Mouse (Mus musculus) embryonic facial prominence, embryonic 15.5 days (tissue): ENCODE data around the gene Krtap4-7. TPM values are rescaled to one million over a fixed set of nuclear protein-coding genes. Genes with fewer than 3 reads are reported as not detected.
A peak's percentile ranks its signal among the peaks of the same experiment; 100 is the strongest.
"Not testable (repeated sequence)": the region's sequence is repeated elsewhere in the genome, so short reads cannot be mapped to it uniquely, and the experiment has no call there.

ENCODE experiments used
- ATAC-seq: fragments of 200-750 bp; cut with Nextera tagmentation; 2 replicates; pipeline ENCODE4 v1.8.0; 2017; ENCODE audit warnings: low read depth, moderate TSS enrichment; ENCODE audit not compliant: insufficient number of reproducible peaks, low FRiP score, low TSS enrichment
- H3K27ac ChIP-seq: fragments of 300-500 bp; sonication (generic); replicated peaks from 2 replicates; pipeline ENCODE4 v1.5.1; 2015; ENCODE audit warnings: mild to moderate bottlenecking, inconsistent platforms
- H3K27me3 ChIP-seq: fragments of 300-500 bp; sonication (generic); 2 replicates; pipeline ENCODE4 v1.6.1; 2015; ENCODE audit warnings: inconsistent platforms
- H3K36me3 ChIP-seq: fragments of 300-500 bp; sonication (generic); 2 replicates; pipeline ENCODE4 v1.6.1; 2015; ENCODE audit warnings: mild to moderate bottlenecking, inconsistent platforms
- H3K4me1 ChIP-seq: fragments of 300-500 bp; sonication (generic); 2 replicates; pipeline ENCODE4 v1.6.1; 2015; ENCODE audit warnings: inconsistent platforms
- H3K4me2 ChIP-seq: fragments of 300-500 bp; sonication (generic); replicated peaks from 2 replicates; pipeline ENCODE4 v1.6.1; 2015; ENCODE audit warnings: mild to moderate bottlenecking, inconsistent platforms
- H3K4me3 ChIP-seq: fragments of 300-500 bp; sonication (generic); replicated peaks from 2 replicates; pipeline ENCODE4 v1.5.1; 2015; ENCODE audit warnings: mild to moderate bottlenecking, inconsistent platforms
- H3K9ac ChIP-seq: fragments of 300-500 bp; sonication (generic); 2 replicates; pipeline ENCODE4 v1.6.1; 2015; ENCODE audit warnings: inconsistent platforms
- H3K9me3 ChIP-seq: fragments of 300-500 bp; sonication (generic); replicated peaks from 2 replicates; pipeline ENCODE4 v1.6.1; 2016; ENCODE audit warnings: inconsistent platforms
- WGBS: fragments of 180-500 bp; shearing (Covaris S2); methylation state at CpG from one replicate; pipeline ENCODE4 v1.1.7; 2015; 5-methylcytosine and 5-hydroxymethylcytosine counted together
- polyA plus RNA-seq: library from polyadenylated mRNA; unstranded; fragments of >200 nt; fragmentation: Nextera tagmentation; extraction: Ambion mirVana; gene quantifications from 2 replicates; pipeline ENCODE4 v1.2.1, GENCODE M21; 2015

The Krtap4-7 gene
- polyA plus RNA-seq, 1 experiment from 2014 or later: 2.0 TPM

- Histone ChIP-seq H3K9me3 (no peaks in the 10 kb centered on the region), H3K36me3 (no peaks in the 10 kb centered on the region), H3K9ac (no peak overlapping the region), H3K27me3 (no peaks in the 10 kb centered on the region), H3K27ac (no peak overlapping the region), H3K4me2 (no peak overlapping the region), H3K4me1 (no peaks in the 10 kb centered on the region), H3K4me3 (no peak overlapping the region)
- 10% methylated on average over 1 of the region's 1 CpGs for whole genome bisulfite sequencing
- ATAC-seq: no peak
Observed at GRCm38 (mm10) chr11:99640926-99641325, 3.0 kb downstream of the Krtap4-7 start.

DNA sequence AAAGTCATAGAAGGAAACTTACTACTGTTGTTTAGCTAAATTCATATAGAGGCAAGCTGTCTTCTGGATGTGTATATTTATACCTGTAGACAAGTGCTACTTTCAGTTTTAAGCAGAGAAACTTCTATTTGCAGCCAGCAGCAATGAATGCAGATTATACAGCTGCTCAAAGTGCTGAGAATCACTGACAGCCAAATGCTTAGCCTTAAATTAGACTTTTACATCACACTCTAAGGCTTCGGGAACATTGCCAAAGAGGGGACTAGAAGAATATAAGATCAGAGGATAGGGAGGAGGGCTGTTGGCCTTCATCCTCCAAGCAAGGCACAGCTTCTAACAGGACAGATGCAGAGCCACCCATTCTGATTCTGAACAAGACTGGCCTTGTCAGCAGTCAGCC is 6.8 kb downstream of the Krtap4-7 start:
- H3K27ac ChIP-seq: no peak overlapping the region
- 57% methylated on average over 1 of the region's 1 CpGs for WGBS

DNA sequence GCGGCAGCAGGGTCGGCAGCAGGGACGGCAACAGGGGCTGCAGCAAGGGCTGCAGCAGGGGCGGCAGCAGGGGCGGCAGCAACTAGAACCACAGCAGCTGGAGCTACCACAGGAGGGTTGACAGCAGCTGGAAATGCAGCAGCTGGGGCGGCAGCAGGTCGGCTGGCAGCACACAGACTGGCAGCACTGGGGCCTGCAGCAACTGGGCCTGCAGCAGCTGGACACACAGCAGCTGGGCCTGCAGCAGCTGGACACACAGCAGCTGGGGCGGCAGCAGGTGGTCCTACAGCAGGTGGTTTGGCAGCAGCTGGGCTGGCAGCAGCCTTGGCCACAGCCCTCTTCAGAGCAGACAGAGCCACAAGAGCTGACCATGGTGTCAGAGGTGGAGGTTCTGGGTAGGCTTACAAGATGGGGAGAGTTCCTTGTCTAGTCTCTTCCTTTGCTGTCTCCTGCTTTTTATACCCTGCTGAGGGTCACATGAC is 9.2 kb downstream of the Krtap4-7 start, which contains the start of gene Krtap4-2:
TSS of gene Krtap4-2 (minus strand) at position 432 of the 482 bp plus-strand sequence.
- WGBS: 18% methylated on average over 8 of the region's 8 CpGs
- Histone ChIP-seq H3K4me1 (peaks cover 3% of the 10 kb centered on the region; the same call in 1 of the 2 replicates), H3K4me2 (0 out of 2 replicates have a peak within 1 kb of the TSS, but pooled peaks have one; percentile 15), H3K9me3 (no peaks in the 10 kb centered on the region), H3K9ac (no peak within 1 kb of the TSS), H3K27me3 (no peaks in the 10 kb centered on the region), H3K36me3 (no peaks in the 10 kb centered on the region), H3K4me3 (no peak within 1 kb of the TSS), H3K27ac (0 out of 2 replicates have a peak within 1 kb of the TSS, but pooled peaks have one; percentile 22)
- ATAC-seq: no peak

More for the DNA sequence above, 6.8 kb downstream of the Krtap4-7 start:
- Histone ChIP-seq H3K4me3 (no peak overlapping the region), H3K27me3 (no peaks in the 10 kb centered on the region), H3K4me2 (no peak overlapping the region), H3K36me3 (no peaks in the 10 kb centered on the region), H3K9me3 (no peaks in the 10 kb centered on the region), H3K4me1 (peaks cover 3% of the 10 kb centered on the region; the same call in 1 of the 2 replicates), H3K9ac (no peak overlapping the region)
- ATAC-seq: no peak; the same call in 1 of the 2 replicates

DNA sequence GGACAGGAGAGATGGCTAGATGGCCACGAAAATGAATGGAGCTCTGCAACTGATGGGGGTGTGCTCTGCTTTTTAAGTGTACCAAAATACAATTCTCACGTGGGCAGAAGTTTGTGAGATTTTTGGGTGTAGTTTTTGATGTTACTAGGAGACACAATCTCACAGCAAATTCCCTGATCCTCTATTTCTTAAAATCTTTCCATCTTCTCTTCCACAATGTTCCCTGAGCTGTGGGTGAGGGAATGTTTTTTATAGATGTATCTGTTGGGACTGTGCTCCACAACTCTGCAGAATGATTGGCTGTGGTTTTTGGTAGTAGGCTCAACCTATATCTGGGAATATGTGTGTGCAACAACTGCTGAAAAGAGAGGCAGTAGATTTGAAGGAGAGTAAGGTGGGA is 10.6 kb downstream of the Krtap4-7 start:
- no peak overlapping the region for H3K9ac ChIP-seq
- H3K27ac ChIP-seq: no peak overlapping the region
- no peak for ATAC-seq
- peaks cover 3% of the 10 kb centered on the region; the same call in 1 of the 2 replicates for H3K4me1 ChIP-seq
- H3K36me3 ChIP-seq: no peaks in the 10 kb centered on the region
- 55% methylated on average over 2 of the region's 2 CpGs for WGBS
- no peaks in the 10 kb centered on the region for H3K27me3 ChIP-seq
- H3K4me3 ChIP-seq: no peak overlapping the region
- H3K4me2 ChIP-seq: no peak overlapping the region
- no peaks in the 10 kb centered on the region for H3K9me3 ChIP-seq

DNA sequence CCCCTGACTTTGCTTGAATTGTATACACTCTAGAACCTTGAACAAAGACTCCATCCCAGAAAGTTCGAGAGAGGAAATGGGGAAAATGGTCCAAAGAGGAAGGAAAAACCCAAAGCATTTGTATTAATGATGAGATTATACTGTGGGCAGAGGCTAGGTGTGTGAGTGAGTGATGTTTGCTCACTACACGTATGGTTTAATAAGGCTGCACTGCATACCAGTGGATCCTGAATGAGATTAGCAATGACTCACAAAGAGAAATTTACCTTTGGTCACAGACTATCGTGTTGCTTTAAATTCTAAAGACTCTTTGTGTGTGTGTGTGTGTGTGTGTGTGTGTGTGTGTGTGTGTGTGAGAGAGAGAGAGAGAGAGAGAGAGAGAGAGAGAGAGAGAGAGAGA is 13.0 kb downstream of the Krtap4-7 start:
- Histone ChIP-seq H3K9me3 (no peaks in the 10 kb centered on the region), H3K36me3 (no peaks in the 10 kb centered on the region), H3K9ac (no peak overlapping the region), H3K4me3 (no peak overlapping the region), H3K27ac (no peak overlapping the region), H3K4me1 (peaks cover 3% of the 10 kb centered on the region; the same call in 1 of the 2 replicates), H3K4me2 (no peak overlapping the region), H3K27me3 (no peaks in the 10 kb centered on the region)
- WGBS: 59% methylated on average over 3 of the region's 3 CpGs
- no peak for ATAC-seq

GRCm38 (mm10) chr11:99628138-99628537 is 15.8 kb downstream of the Krtap4-7 start, which contains the start of gene Krtap4-1:
Gene Krtap4-1 (minus strand): TSS chr11:99628238.
- Histone ChIP-seq H3K4me2 (no peak within 1 kb of the TSS), H3K9me3 (no peaks in the 10 kb centered on the region), H3K27me3 (no peaks in the 10 kb centered on the region), H3K27ac (no peak within 1 kb of the TSS), H3K9ac (no peak within 1 kb of the TSS), H3K4me1 (no peaks in the 10 kb centered on the region), H3K36me3 (no peaks in the 10 kb centered on the region), H3K4me3 (no peak within 1 kb of the TSS)
- ATAC-seq: no peak
- WGBS: 69% methylated on average over 4 of the region's 4 CpGs

- 63% methylated on average over 2 of the region's 2 CpGs for WGBS
- Histone ChIP-seq H3K4me3 (no peak within 1 kb of the TSS), H3K4me2 (no peak within 1 kb of the TSS), H3K27ac (no peak within 1 kb of the TSS), H3K36me3 (no peaks in the 10 kb centered on the region), H3K27me3 (no peaks in the 10 kb centered on the region), H3K9ac (no peak within 1 kb of the TSS), H3K4me1 (no peaks in the 10 kb centered on the region), H3K9me3 (no peaks in the 10 kb centered on the region)
- ATAC-seq: no peak
Observed at GRCm38 (mm10) chr11:99620335-99620734, 23.6 kb downstream of the Krtap4-7 start, which contains the start of gene Gm11562. Gene Gm11562 (minus strand): TSS chr11:99620435.

GRCm38 (mm10) chr11:99614796-99615363 is 29.0 kb downstream of the Krtap4-7 start, which contains the start of gene Krtap2-4:
Gene Krtap2-4 (minus strand): TSS chr11:99614846.
- H3K4me2 ChIP-seq: no peak within 1 kb of the TSS
- no peak within 1 kb of the TSS for H3K27ac ChIP-seq
- H3K36me3 ChIP-seq: no peaks in the 10 kb centered on the region
- WGBS: 64% methylated on average over 3 of the region's 3 CpGs
- no peak within 1 kb of the TSS for H3K9ac ChIP-seq
- H3K9me3 ChIP-seq: no peaks in the 10 kb centered on the region
- no peak within 1 kb of the TSS for H3K4me3 ChIP-seq
- no peaks in the 10 kb centered on the region for H3K4me1 ChIP-seq
- no peaks in the 10 kb centered on the region for H3K27me3 ChIP-seq
- no peak for ATAC-seq

DNA sequence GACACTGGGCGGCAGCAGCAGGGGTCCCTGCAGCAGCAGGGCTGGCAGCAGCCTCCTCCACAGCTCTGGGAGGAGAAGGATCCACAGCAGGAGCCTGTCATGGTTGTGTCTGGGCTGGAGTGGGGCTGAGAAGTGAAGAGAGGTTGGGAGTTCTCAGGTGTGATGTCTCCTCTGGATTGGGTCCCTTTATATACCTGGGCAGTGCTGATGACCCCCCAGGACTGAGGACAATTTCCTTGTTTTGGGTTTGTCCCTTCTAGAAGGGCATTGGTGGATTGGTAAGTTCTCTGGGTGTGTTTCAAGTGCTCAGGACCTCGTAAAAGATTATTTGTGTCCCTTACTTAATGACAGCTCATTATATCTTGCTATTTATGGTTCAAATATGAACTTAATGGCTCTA is 33.8 kb downstream of the Krtap4-7 start, which contains the start of gene Gm11937:
TSS of gene Gm11937 (minus strand) at position 101 of the 400 bp plus-strand sequence.
- H3K27ac ChIP-seq, H3K9ac ChIP-seq, ATAC-seq, H3K36me3 ChIP-seq, H3K4me1 ChIP-seq, H3K27me3 ChIP-seq, H3K4me2 ChIP-seq, H3K9me3 ChIP-seq, H3K4me3 ChIP-seq: not testable (repeated sequence)
- WGBS: 64% methylated on average over 1 of the region's 2 CpGs

GRCm38 (mm10) chr11:99609126-99609525 is 34.8 kb downstream of the Krtap4-7 start:
- H3K4me1 ChIP-seq: no peaks in the 10 kb centered on the region

GRCm38 (mm10) chr11:99603208-99603607 is 40.7 kb downstream of the Krtap4-7 start, which contains the start of gene Gm11938:
Gene Gm11938 (minus strand): TSS chr11:99603308.
- not testable (repeated sequence) for H3K9me3 ChIP-seq, H3K36me3 ChIP-seq, H3K27me3 ChIP-seq, H3K4me2 ChIP-seq, H3K4me3 ChIP-seq, ATAC-seq, H3K27ac ChIP-seq, H3K9ac ChIP-seq, H3K4me1 ChIP-seq
- WGBS: 76% methylated on average over 1 of the region's 1 CpGs

More at GRCm38 (mm10) chr11:99609126-99609525, 34.8 kb downstream of the Krtap4-7 start:
- no peak overlapping the region for H3K9ac ChIP-seq
- H3K36me3 ChIP-seq: no peaks in the 10 kb centered on the region
- no peak overlapping the region for H3K27ac ChIP-seq
- no peaks in the 10 kb centered on the region for H3K27me3 ChIP-seq
- ATAC-seq: no peak
- H3K4me2 ChIP-seq: no peak overlapping the region
- WGBS: 52% methylated on average over 1 of the region's 1 CpGs
- no peaks in the 10 kb centered on the region for H3K9me3 ChIP-seq
- no peak overlapping the region for H3K4me3 ChIP-seq
